Mouse (Mus musculus) forebrain, embryonic 11.5 days (tissue): ENCODE results near the gene Evi5. TPM values are rescaled to one million over a fixed set of nuclear protein-coding genes. Genes with fewer than 3 reads are reported as not detected.

Source experiments
- ATAC-seq: fragments of 200-750 bp; cut with Nextera tagmentation; replicated peaks from 2 replicates; pipeline ENCODE4 v1.8.0; 2017; ENCODE audit warnings: moderate TSS enrichment; ENCODE audit not compliant: low FRiP score
- DNase-seq: peaks from one replicate; pipeline ENCODE4 v3.0.0-alpha.2; 2017; ENCODE audit warnings: low spot score
- H3K27ac ChIP-seq: fragments of 300-500 bp; sonication (generic); 2 replicates; pipeline ENCODE4 v1.5.1; 2014; ENCODE audit warnings: low read depth, low read length
- H3K27me3 ChIP-seq: fragments of 300-500 bp; sonication (generic); 2 replicates; pipeline ENCODE4 v1.6.1; 2014; ENCODE audit warnings: mild to moderate bottlenecking, low read length, mixed read lengths; ENCODE audit not compliant: control insufficient read depth, insufficient read depth
- H3K36me3 ChIP-seq: fragments of 300-500 bp; sonication (generic); 2 replicates; pipeline ENCODE4 v1.6.1; 2014; ENCODE audit warnings: mild to moderate bottlenecking, low read length, moderate library complexity, mixed read lengths; ENCODE audit not compliant: control insufficient read depth, insufficient read depth
- H3K4me1 ChIP-seq: fragments of 300-500 bp; sonication (generic); replicated peaks from 2 replicates; pipeline ENCODE4 v1.6.1; 2014; ENCODE audit warnings: low read length, mixed read lengths; ENCODE audit not compliant: control insufficient read depth, insufficient read depth
- H3K4me2 ChIP-seq: fragments of 300-500 bp; sonication (generic); 2 replicates; pipeline ENCODE4 v1.6.1; 2014; ENCODE audit warnings: low read depth, mild to moderate bottlenecking, low read length, moderate library complexity, mixed read lengths; ENCODE audit not compliant: severe bottlenecking
- H3K4me3 ChIP-seq: fragments of 300-500 bp; sonication (generic); 2 replicates; pipeline ENCODE4 v1.5.1; 2014; ENCODE audit warnings: low read depth, low read length
- H3K9ac ChIP-seq: fragments of 300-500 bp; sonication (generic); 2 replicates; pipeline ENCODE4 v1.6.1; 2014; ENCODE audit warnings: low read length
- H3K9me3 ChIP-seq: fragments of 300-500 bp; sonication (generic); 2 replicates; pipeline ENCODE4 v1.6.1; 2016; ENCODE audit warnings: low read length, mixed read lengths; ENCODE audit not compliant: control insufficient read depth
- WGBS: fragments of 180-500 bp; shearing (Covaris S2); extraction: QIAGEN DNeasy Blood & Tissue Kit; methylation state at CpG from one replicate; pipeline ENCODE4 v1.1.7; 2014; 5-methylcytosine and 5-hydroxymethylcytosine counted together
- polyA plus RNA-seq: library from polyadenylated mRNA; unstranded; fragments of >200 nt; fragmentation: Nextera tagmentation; extraction: Ambion mirVana; gene quantifications from 2 replicates; pipeline ENCODE4 v1.2.1, GENCODE M21; 2014

The Evi5 gene
- polyA plus RNA-seq, 1 experiment from 2014 or later = 50.7 TPM

DNA sequence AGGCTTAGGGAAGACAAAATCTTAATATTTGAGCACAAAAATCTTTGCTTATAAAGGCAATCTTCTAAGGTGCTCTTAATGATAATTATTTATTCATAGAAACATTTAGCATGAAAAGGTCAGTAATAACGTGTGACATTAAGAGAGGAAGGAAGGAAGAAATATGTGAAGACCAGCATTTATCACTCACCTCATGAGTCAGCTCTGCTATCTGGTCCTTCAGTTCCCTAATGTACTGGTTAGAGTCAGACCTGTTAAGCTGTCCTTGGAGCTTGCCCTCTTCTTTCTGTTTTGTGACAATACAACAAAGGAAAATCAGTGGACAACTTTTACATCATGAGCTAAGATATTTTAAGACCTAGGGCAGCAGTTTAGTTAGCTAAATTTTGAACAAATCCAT lies 110.4 kb downstream of the Evi5 start:
- Histone ChIP-seq H3K4me1 (no peaks in the 10 kb centered on the region), H3K36me3 (no peaks in the 10 kb centered on the region; the same call in 1 of the 2 replicates), H3K9ac (no peak overlapping the region), H3K4me3 (no peak overlapping the region), H3K27me3 (no peaks in the 10 kb centered on the region), H3K27ac (no peak overlapping the region), H3K9me3 (no peaks in the 10 kb centered on the region), H3K4me2 (no peak overlapping the region)
- no peak for DNase-seq
- ATAC-seq = no peak
- 79% methylated on average over 1 of the region's 1 CpGs for WGBS

DNA sequence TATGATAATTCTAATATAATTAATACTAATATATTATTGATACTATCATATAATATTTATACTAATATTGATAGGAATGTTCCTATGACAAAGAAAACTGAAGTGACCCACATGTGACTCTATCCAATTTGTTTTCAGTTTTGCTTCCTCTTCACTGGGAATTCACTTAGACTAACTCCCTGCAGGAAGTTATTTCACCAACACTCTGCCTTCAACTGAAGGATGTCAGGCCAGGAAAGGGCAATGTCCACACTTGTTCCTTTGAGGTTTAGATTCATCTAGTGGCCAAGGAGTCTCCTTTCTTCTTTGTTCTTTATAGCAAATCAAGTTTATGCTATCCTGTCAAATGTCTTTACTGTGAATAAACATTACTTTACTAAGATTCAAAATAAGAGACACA lies 111.2 kb downstream of the Evi5 start:
- H3K27ac ChIP-seq = no peak overlapping the region
- ATAC-seq (no peak), DNase-seq (no peak)
- no peaks in the 10 kb centered on the region for H3K27me3 ChIP-seq
- H3K36me3 ChIP-seq = no peaks in the 10 kb centered on the region; the same call in 1 of the 2 replicates
- no peak overlapping the region for H3K4me2 ChIP-seq
- H3K9me3 ChIP-seq = no peaks in the 10 kb centered on the region
- H3K9ac ChIP-seq = no peak overlapping the region
- no peak overlapping the region for H3K4me3 ChIP-seq
- no peaks in the 10 kb centered on the region for H3K4me1 ChIP-seq

DNA sequence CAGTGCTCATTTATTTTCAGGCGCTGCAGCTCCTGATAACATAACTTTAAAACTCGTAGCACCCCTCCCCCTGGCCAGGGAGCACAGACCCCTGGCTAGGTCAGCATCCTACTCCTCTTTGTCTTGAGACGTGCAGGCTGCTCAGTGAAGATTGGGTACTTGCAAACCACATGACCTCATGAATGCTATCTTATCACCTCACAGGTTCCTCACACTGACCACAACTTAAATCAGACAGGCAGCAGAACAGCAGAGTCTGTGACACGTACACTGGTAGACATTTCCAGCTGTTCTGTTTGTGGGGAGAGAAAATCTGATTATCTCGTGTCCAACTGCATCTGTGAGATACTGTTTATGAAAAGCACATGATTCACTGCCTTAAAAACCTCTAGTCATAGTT lies 115.8 kb downstream of the Evi5 start:
- Histone ChIP-seq H3K9me3 (no peaks in the 10 kb centered on the region), H3K9ac (no peak overlapping the region), H3K4me2 (no peak overlapping the region), H3K36me3 (no peaks in the 10 kb centered on the region), H3K4me1 (no peaks in the 10 kb centered on the region), H3K27me3 (no peaks in the 10 kb centered on the region), H3K4me3 (no peak overlapping the region), H3K27ac (no peak overlapping the region)
- DNase-seq = no peak
- ATAC-seq = no peak
- WGBS = 73% methylated on average over 5 of the region's 5 CpGs

DNA sequence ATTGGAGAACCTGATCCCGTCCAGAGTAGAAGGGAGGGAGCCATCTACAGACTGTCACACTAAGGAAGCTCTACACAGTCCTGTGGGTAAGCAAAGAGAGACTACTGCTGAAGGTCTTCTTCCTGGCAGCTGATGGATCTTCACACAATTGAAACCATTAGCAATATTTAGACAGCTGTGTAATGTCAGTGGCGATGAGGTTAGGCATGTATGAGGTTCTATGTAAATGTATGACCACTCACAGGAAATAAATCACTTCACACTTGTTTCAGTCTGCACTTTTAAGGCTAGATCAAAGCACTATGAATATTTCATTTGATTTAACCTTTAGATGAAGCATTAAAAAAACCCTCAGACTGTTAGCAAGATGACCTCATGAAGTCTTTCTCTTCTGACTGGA lies 118.8 kb downstream of the Evi5 start:
- no peaks in the 10 kb centered on the region for H3K36me3 ChIP-seq
- no peaks in the 10 kb centered on the region for H3K4me1 ChIP-seq
- no peak for ATAC-seq
- whole genome bisulfite sequencing = 80% methylated on average over 2 of the region's 2 CpGs
- H3K9ac ChIP-seq = no peak overlapping the region
- no peak for DNase-seq
- H3K4me2 ChIP-seq = no peak overlapping the region
- H3K27ac ChIP-seq = no peak overlapping the region
- no peaks in the 10 kb centered on the region for H3K9me3 ChIP-seq
- H3K27me3 ChIP-seq = no peaks in the 10 kb centered on the region
- no peak overlapping the region for H3K4me3 ChIP-seq

DNA sequence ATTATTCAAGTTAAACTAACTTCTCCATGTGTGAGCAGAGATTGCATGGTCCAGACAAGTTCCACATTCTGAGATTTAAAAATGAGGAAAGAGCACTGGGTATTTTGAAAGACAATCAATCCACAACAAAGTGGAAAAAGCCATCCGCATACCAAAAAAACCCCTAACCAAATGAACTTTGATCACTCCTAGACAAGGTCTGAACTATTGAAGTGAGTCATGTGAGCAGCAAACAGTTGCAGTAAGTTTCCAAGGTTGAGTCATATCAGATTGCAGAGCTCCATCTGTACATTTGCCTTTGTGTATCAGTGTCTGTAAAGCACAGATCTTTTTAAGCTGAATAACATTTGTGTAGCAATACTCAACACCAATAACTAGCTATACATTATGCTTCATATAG lies 120.2 kb downstream of the Evi5 start:
- Histone ChIP-seq H3K27me3 (no peaks in the 10 kb centered on the region), H3K9me3 (no peaks in the 10 kb centered on the region), H3K4me2 (no peak overlapping the region), H3K9ac (no peak overlapping the region), H3K27ac (no peak overlapping the region), H3K36me3 (no peaks in the 10 kb centered on the region), H3K4me1 (no peaks in the 10 kb centered on the region), H3K4me3 (no peak overlapping the region)
- no peak for ATAC-seq
- no peak for DNase-seq
- 90% methylated on average over 1 of the region's 1 CpGs for WGBS

DNA sequence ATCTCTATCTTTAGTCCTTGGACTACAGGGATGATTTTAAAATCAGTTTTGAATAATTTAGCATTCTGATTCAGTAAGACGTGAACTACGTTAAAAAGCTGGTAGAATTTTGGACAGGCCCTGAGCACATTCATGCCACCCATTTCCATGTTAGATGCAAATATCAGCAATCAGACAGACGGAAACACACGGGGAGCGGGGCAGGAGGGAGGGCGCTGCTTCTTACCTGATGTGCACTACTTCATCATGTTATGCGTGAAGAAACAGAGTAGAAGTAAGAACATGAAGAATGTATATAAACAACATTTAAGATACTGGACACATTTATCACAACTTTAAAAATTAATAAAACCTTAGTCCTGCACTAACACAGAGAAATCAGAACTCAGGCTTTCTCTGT lies 121.3 kb downstream of the Evi5 start:
- ATAC-seq = no peak
- WGBS = 95% methylated on average over 7 of the region's 7 CpGs

DNA sequence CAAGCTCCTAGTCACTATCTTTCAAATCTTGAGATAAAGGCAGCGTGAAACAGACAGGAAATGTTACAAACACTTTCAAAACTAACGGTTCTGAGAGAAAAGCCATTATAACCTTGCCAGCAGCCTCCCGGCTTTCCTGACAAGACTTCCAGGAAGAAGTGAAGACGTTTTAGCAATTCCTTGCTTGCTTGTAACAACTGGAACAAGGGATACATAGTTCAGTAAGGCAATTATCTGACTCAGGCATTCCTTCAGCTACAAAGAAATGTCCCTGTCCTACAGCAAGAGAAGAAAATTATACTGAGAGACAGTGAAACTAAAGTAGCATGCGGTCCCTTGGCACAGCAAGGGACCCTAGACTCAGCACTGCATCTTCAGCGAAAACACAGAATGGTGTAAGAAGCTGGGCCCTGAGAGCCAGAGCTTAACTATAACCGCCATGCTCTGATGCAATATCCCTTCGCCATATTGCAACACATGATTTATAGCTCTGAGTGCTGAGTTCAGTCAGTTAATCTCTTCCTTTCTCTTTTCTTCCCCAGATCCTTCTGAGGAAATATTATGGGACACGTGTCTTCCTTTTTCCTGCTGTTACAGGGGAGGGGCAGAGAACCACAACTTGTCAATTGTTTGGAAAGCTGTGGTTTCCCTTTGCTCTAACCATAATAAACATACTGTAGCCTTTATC lies 125.5 kb downstream of the Evi5 start:
- WGBS = 87% methylated on average over 9 of the region's 9 CpGs
- H3K9me3 ChIP-seq = no peaks in the 10 kb centered on the region
- H3K4me3 ChIP-seq = no peak overlapping the region
- H3K27me3 ChIP-seq = no peaks in the 10 kb centered on the region
- DNase-seq = no peak
- H3K4me2 ChIP-seq = no peak overlapping the region
- ATAC-seq = no peak
- H3K27ac ChIP-seq = no peak overlapping the region
- H3K9ac ChIP-seq = no peak overlapping the region
- H3K4me1 ChIP-seq = no peaks in the 10 kb centered on the region
- no peaks in the 10 kb centered on the region for H3K36me3 ChIP-seq

More for the DNA sequence above, 121.3 kb downstream of the Evi5 start:
- no peak overlapping the region for H3K4me3 ChIP-seq
- DNase-seq = no peak
- no peaks in the 10 kb centered on the region for H3K4me1 ChIP-seq
- no peak overlapping the region for H3K4me2 ChIP-seq
- H3K9me3 ChIP-seq = no peaks in the 10 kb centered on the region
- H3K36me3 ChIP-seq = no peaks in the 10 kb centered on the region
- H3K27me3 ChIP-seq = no peaks in the 10 kb centered on the region
- H3K27ac ChIP-seq = no peak overlapping the region
- H3K9ac ChIP-seq = no peak overlapping the region

DNA sequence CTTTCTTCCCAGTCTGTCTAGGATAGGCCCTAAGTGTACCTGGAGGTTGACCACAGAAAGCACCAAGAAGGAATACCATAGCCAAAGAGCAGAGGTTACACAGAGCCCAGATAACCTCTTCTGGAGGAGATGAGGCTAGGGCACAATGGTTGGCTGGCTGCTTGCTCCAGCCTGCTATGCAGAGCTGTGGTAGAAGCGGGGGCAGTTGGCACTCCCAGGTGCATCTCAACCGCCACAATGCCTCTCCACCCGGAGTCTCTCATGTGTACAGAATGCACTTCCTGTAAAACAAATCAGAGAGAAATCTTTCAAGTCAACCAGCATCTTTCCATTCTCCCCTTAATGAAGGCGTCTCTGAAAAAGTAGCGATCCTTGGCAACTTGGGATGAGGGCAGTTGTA lies 135.9 kb downstream of the Evi5 start:
- WGBS = 90% methylated on average over 5 of the region's 5 CpGs
- Histone ChIP-seq H3K4me1 (no peaks in the 10 kb centered on the region), H3K9me3 (no peaks in the 10 kb centered on the region; the same call in 1 of the 2 replicates), H3K27ac (no peak overlapping the region), H3K9ac (no peak overlapping the region), H3K36me3 (no peaks in the 10 kb centered on the region; the same call in 1 of the 2 replicates), H3K4me2 (no peak overlapping the region), H3K27me3 (no peaks in the 10 kb centered on the region), H3K4me3 (no peak overlapping the region)
- DNase-seq (no peak), ATAC-seq (no peak)

DNA sequence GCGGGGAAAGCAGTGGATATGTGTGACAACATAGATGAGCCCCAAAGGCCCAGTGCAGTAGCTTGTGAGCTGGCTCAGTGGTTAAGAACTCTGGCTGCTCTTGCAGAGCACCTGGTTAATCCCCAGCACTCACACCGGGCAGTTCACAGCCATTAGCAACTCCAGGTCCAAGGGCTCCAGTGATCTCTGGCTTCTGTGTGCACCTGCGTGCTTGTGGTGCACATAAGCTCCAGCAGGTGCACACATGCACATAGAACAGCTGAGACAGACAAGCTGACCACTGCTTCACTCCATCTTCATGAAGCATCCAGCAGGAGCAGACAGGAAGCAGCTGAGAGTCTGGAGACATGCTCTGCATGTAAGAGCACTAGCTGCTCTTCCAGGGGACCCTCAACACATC lies 136.6 kb downstream of the Evi5 start:
- Histone ChIP-seq H3K4me2 (no peak overlapping the region), H3K9ac (no peak overlapping the region), H3K4me3 (no peak overlapping the region), H3K36me3 (no peaks in the 10 kb centered on the region; the same call in 1 of the 2 replicates), H3K9me3 (no peaks in the 10 kb centered on the region; the same call in 1 of the 2 replicates), H3K27ac (no peak overlapping the region), H3K27me3 (no peaks in the 10 kb centered on the region), H3K4me1 (no peaks in the 10 kb centered on the region)
- WGBS = 79% methylated on average over 3 of the region's 3 CpGs
- DNase-seq (no peak), ATAC-seq (no peak)
